Mouse (Mus musculus) ES-Bruce4 (cell line): ENCODE measurements around the gene Grid2. TPM values are rescaled to one million over a fixed set of nuclear protein-coding genes. Genes with fewer than 3 reads are reported as not detected.

Experiments used
- H3K27ac ChIP-seq: 2 replicates; pipeline ENCODE4 v1.5.1; 2012; ENCODE audit warnings: low read length, inconsistent platforms; ENCODE audit not compliant: insufficient read depth
- H3K27me3 ChIP-seq: 2 replicates; pipeline ENCODE4 v1.6.1; 2012; ENCODE audit warnings: mild to moderate bottlenecking, low read length, inconsistent platforms; ENCODE audit not compliant: control insufficient read depth, poor library complexity, insufficient read depth, severe bottlenecking
- H3K36me3 ChIP-seq: 2 replicates; pipeline ENCODE4 v1.6.1; 2012; ENCODE audit warnings: inconsistent platforms, mild to moderate bottlenecking, low read length, moderate library complexity; ENCODE audit not compliant: control insufficient read depth, poor library complexity, insufficient read depth, severe bottlenecking
- H3K4me1 ChIP-seq: one replicate; pipeline ENCODE4 v1.8.1; 2011; ENCODE audit warnings: low read length; ENCODE audit not compliant: control insufficient read depth, insufficient read depth
- H3K4me3 ChIP-seq: 2 replicates; pipeline ENCODE4 v1.5.1; 2011; ENCODE audit warnings: low read depth, mild to moderate bottlenecking, low read length
- H3K9ac ChIP-seq: 2 replicates; pipeline ENCODE4 v1.6.1; 2012; ENCODE audit warnings: low read depth, mild to moderate bottlenecking, inconsistent platforms; ENCODE audit not compliant: poor library complexity, severe bottlenecking
- H3K9me3 ChIP-seq: replicated peaks from 2 replicates; pipeline ENCODE4 v1.6.1; 2012; ENCODE audit warnings: mild to moderate bottlenecking, low read length, inconsistent platforms; ENCODE audit not compliant: control insufficient read depth, poor library complexity, insufficient read depth, severe bottlenecking
- CTCF ChIP-seq: IDR thresholded peaks from one replicate; pipeline ENCODE4 v1.8.1; 2011; ENCODE audit warnings: low read depth, low read length
- EP300 ChIP-seq: IDR thresholded peaks from 2 replicates; pipeline ENCODE4 v1.6.1; 2011; ENCODE audit warnings: low read depth, low read length; ENCODE audit not compliant: insufficient read depth
- POLR2A ChIP-seq: IDR thresholded peaks from one replicate; pipeline ENCODE4 v1.8.1; 2011; ENCODE audit warnings: low read length; ENCODE audit not compliant: insufficient read depth
- polyA plus RNA-seq: library from polyadenylated mRNA; stranded (reverse); fragments of >200 nt; gene quantifications from 2 replicates; pipeline ENCODE4 v1.2.4, GENCODE M21; 2011; ENCODE audit warnings: low read depth; ENCODE audit not compliant: missing spikeins, insufficient read depth, insufficient read length

Grid2 gene
- polyA plus RNA-seq, 1 experiment, result 0.15 TPM

DNA sequence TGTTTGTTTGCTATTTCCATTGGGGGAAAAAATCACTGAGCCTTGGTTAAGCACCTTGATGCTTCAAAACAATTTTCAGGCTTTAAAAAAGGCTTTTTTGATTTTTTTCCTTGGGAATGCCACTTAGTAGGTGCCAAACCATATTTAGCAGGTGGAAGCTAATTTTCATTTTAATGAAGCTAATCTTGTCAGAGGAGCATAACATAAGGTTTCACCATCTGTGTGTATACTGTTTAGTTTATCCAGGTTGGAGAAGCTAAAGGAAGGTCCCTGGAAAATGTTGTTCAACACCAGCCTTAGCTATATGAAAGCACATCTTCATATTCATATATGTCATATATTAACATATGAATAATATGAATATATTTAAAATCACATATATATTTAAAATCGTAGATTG lies 161.9 kb downstream of the Grid2 start:
- no peaks in the 10 kb centered on the region for H3K9me3 ChIP-seq
- no peak overlapping the region for H3K9ac ChIP-seq
- H3K4me3 ChIP-seq, result no peak overlapping the region
- no peak for TF ChIP-seq POLR2A
- no peaks in the 10 kb centered on the region for H3K27me3 ChIP-seq
- H3K4me1 ChIP-seq, result no peaks in the 10 kb centered on the region
- H3K36me3 ChIP-seq, result no peaks in the 10 kb centered on the region
- no peak overlapping the region for H3K27ac ChIP-seq

DNA sequence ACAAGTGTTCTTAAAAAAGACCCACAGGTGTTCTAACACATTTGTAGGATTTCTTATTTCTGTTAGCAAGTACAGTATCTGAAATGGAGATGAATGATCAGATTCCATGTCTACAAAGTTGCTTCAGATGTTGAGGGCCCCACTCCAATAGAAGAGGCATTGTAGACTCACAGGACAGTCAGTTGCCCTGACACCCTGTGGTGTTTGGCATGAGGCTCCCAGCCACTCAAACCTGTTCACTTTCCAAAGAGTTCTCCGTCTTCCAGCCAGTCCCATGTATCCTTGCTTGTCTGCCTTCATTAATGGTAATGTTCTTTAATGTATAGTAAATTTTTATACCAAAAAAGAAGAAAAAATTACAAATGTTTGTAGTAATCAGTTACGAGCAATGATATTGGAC lies 177.1 kb downstream of the Grid2 start:
- TF ChIP-seq EP300, result no peak
- TF ChIP-seq POLR2A, result no peak
- TF ChIP-seq CTCF, result no peak
- H3K4me1 ChIP-seq, result no peaks in the 10 kb centered on the region
- no peak overlapping the region for H3K27ac ChIP-seq
- no peaks in the 10 kb centered on the region for H3K9me3 ChIP-seq
- no peak overlapping the region for H3K9ac ChIP-seq
- no peaks in the 10 kb centered on the region for H3K36me3 ChIP-seq
- H3K27me3 ChIP-seq, result no peaks in the 10 kb centered on the region
- no peak overlapping the region for H3K4me3 ChIP-seq

DNA sequence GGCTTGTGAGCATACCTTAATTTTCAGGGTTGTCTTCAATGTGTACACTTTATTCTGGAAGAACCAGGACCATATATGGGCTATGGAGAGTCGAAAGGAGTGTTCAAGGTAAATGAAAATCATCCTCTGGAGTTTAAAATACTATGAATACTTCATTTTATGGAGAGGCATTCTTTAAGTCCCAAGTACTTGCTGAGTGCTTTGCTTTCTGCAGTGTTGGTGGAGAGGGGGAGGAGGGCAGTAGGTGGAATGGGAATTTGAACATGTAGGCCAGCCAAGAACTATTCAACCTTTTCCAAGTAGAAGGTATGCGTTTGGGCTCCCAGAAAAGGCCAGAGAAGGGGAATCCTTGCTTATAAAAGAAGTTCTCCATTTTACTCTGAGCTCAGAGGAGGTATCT lies 192.5 kb downstream of the Grid2 start:
- H3K4me3 ChIP-seq, result no peak overlapping the region
- H3K36me3 ChIP-seq, result no peaks in the 10 kb centered on the region
- no peak overlapping the region for H3K27ac ChIP-seq
- no peak overlapping the region for H3K9ac ChIP-seq
- H3K9me3 ChIP-seq, result no peaks in the 10 kb centered on the region
- no peaks in the 10 kb centered on the region for H3K4me1 ChIP-seq
- H3K27me3 ChIP-seq, result no peaks in the 10 kb centered on the region
- TF ChIP-seq CTCF (no peak), POLR2A (no peak), EP300 (no peak)

DNA sequence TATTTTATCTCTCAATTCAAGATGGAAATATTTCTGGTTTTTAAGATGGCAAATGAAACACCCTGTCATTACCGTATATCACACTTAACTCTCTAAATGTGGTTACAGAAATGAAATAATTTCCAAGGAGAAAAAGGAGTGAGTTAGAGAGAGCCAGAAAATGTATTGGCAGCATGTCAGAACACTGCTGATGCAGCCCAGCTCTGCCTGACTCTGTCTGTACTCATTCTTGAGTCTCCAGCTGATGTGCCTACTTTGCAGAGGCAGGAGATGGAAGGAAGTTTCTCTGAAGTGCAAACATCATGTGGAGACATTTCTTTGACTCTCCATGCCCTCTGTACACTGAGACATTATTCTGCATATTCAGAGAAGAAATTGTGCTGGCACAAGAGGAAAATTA lies 226.5 kb downstream of the Grid2 start:
- Histone ChIP-seq H3K9me3 (no peaks in the 10 kb centered on the region), H3K9ac (no peak overlapping the region), H3K27me3 (no peaks in the 10 kb centered on the region; the same call in 1 of the 2 replicates), H3K4me1 (no peaks in the 10 kb centered on the region), H3K27ac (no peak overlapping the region), H3K36me3 (no peaks in the 10 kb centered on the region), H3K4me3 (no peak overlapping the region)
- TF ChIP-seq POLR2A (no peak), CTCF (no peak), EP300 (no peak)

DNA sequence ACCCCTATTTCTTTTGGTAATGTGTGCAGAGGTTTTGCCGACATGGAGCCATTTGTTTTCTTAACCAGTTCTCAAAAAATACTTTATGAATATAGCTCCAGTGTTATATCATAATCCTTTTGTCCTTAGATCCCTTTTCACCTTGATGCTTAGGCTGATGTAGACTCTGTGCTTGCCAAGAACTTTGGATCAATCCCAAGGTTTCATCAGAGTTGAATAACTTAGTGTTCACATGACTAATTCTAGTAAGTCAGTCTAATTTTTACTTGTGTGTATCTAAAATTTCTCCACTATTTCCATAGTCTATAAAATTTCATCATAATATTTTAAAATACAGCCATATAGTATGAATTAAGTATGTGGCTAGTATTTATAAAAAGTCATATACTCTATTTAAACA lies 259.3 kb downstream of the Grid2 start:
- Histone ChIP-seq H3K4me3 (no peak overlapping the region), H3K36me3 (no peaks in the 10 kb centered on the region), H3K9ac (no peak overlapping the region), H3K9me3 (no peaks in the 10 kb centered on the region), H3K4me1 (no peaks in the 10 kb centered on the region), H3K27me3 (no peaks in the 10 kb centered on the region), H3K27ac (no peak overlapping the region)
- TF ChIP-seq CTCF, result no peak
- no peak for TF ChIP-seq POLR2A
- no peak for TF ChIP-seq EP300

DNA sequence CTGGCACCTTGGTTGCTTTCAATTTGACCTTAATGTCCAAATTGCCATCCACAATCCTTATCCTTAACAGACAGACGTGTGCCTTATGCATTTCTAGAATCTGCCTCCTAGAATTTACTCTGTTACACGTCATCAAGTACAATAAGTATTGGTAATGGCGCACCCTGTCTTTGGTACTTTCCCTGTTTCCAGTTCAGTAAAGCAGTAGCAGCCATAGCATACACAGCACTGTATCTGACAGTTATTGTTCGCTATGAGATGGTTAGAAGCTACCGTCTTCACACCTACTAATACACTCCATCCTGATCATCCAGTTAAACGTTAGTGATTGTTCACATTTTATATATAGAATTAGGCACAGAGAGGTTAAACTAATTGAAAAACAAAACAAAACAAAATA lies 260.3 kb downstream of the Grid2 start:
- H3K4me1 ChIP-seq, result no peaks in the 10 kb centered on the region
- no peak overlapping the region for H3K27ac ChIP-seq
- TF ChIP-seq POLR2A (no peak), CTCF (no peak), EP300 (no peak)
- no peaks in the 10 kb centered on the region for H3K36me3 ChIP-seq
- no peaks in the 10 kb centered on the region for H3K9me3 ChIP-seq
- H3K27me3 ChIP-seq, result no peaks in the 10 kb centered on the region
- no peak overlapping the region for H3K9ac ChIP-seq
- no peak overlapping the region for H3K4me3 ChIP-seq

DNA sequence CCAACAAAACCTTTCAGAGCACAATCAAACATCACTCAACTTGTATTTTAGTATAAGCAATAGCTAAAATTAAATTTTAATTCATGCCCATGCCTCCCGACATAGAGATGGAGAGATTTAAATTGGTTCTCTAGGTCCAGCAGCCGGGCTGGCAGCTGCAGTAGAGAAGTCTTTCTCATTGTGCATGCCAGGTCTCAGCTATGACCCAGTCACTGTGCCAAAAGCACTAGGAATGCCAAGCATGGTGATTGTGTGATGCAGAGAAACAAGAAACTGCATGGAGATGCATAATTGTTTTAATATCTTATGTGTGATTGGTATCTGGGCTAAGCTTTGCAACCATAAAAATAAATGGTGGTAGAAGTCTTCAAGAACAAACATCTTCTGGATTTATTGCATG lies 276.1 kb downstream of the Grid2 start:
- TF ChIP-seq CTCF (no peak), EP300 (no peak), POLR2A (no peak)
- Histone ChIP-seq H3K9me3 (no peaks in the 10 kb centered on the region), H3K27ac (no peak overlapping the region), H3K36me3 (no peaks in the 10 kb centered on the region), H3K4me3 (no peak overlapping the region), H3K4me1 (no peaks in the 10 kb centered on the region), H3K27me3 (no peaks in the 10 kb centered on the region), H3K9ac (no peak overlapping the region)
